Mouse (Mus musculus): ENCODE data around the gene S1pr1.

- TF ChIP-seq CTCF (IDR thresholded peaks at IDR 0.05; ENCODE audit: extremely low read depth, insufficient read depth, low read length) (no peak), POLR2A (IDR thresholded peaks at IDR 0.05; ENCODE audit: extremely low read depth, insufficient read depth, low read length) (no peak)
Observed at GRCm38 (mm10) chr3:115730336-115730735, 15.5 kb upstream of the S1pr1 start.
